Mouse (Mus musculus): ENCODE data around the gene Hexa.

Gene Hexa

DNA sequence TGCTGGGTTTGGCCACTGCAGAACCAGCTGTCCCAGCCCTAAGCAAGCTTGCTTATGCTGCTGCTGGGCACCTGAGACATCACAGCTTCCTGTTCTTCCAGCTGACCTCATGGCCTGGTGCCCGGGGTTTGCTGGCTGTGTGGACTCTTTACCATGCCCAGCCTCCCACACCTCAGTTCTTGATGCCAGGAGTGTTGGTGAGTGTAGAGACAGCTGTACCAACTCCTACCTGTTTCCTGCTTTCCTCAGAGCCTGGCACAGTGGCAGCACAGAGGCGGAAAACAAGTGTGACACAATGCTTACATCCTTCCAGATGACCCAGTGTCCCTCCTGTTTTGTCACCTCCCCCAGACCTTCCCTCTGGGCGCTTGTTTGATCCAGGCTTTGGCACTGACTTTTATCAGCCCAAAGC is 12.3 kb downstream of the Hexa start:
- in situ Hi-C loops (cut with MboI; ENCODE audit: low sequenced_read_pairs), result no loop called here

DNA sequence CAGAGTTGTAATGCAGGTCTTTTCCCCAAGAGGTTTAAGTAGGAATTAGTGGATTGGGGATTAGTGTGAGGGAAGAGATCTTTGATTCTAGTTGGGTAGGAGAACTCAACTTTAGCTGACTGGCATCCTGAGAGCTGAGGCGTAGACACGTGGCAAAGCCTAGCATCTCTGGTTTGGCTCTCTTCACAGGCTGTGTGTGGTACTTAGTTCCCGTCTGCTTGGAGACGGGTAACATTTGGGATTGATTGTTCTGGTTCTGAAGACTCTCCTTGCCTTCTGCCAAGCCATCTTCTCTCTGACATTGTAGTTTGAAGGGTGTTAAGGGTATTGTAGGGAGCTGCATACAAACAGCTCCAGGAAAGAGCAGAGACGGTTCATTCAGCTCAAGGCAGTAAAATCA is 13.3 kb downstream of the Hexa start:
- in situ Hi-C loops (cut with MboI; ENCODE audit: low sequenced_read_pairs), result no loop called here

- in situ Hi-C loops (cut with MboI; ENCODE audit: low sequenced_read_pairs), result no loop called here
These were observed 14.4 kb downstream of the Hexa start for GRCm38 (mm10) chr9:59553719-59554118.

DNA sequence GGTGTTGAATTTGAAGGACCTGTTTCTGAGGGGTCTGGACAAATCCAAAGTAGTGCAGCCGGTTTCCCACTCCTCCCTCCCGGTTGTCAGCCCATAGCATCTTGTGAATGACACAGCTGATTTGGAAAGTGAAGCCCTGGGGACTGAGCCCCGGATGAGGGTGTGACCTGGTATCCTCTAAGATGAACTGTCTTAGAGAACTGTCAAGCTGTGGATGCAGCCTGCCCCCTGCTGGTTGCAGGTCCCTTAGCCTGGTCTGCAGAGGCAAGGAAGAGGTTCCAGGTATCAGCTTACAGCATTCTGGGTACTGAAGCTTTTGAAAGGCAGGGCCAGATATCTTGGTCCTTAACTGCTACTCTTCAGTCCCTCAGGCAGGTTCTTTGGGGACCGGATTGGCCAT is 26.3 kb downstream of the Hexa start:
- in situ Hi-C loops (cut with MboI; ENCODE audit: low sequenced_read_pairs), result no loop called here

DNA sequence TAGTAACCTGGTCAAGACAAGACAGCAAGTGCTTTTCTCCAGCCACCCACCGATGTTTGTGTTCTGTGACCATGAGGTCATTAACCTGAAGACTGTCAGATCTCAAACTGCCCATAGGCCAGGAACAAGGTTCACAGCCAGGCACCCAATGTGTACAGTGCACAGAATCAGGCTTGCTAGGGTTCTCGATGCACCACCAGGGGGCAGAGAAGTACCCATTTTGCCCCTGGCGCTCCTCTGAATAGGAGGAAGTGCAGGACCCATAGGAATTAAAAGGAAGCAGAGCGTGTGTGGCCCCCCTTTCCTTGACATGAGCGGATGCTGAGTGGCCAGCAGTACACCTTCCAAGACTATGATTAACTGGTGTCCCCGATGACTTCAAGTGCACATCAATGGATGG is 27.8 kb downstream of the Hexa start:
- in situ Hi-C loops (cut with MboI; ENCODE audit: low sequenced_read_pairs), result no loop called here

- in situ Hi-C loops (cut with MboI; ENCODE audit: low sequenced_read_pairs), result no loop called here
These were observed 32.5 kb downstream of the Hexa start for GRCm38 (mm10) chr9:59571852-59572251.

DNA sequence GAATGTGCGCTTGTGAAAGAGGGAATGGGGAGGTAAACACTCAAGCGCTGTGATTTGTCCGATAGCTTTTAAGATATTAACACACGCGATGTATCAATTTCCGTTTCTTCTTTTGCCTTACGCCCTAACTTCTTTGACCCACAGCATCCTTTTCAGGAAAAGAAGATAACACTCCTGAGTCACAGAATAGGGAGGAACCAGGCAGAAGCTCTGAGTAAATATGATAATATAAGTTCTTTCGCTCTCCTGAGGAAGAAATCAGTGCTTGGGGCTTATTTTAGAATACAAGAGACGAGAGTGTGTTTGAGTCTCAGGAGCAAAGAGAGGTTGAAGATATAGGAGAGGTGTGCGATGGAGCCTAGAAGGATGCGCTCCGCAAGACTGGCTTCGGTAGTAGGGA is 38.1 kb downstream of the Hexa start:
- in situ Hi-C loops (cut with MboI; ENCODE audit: low sequenced_read_pairs), result no loop called here

DNA sequence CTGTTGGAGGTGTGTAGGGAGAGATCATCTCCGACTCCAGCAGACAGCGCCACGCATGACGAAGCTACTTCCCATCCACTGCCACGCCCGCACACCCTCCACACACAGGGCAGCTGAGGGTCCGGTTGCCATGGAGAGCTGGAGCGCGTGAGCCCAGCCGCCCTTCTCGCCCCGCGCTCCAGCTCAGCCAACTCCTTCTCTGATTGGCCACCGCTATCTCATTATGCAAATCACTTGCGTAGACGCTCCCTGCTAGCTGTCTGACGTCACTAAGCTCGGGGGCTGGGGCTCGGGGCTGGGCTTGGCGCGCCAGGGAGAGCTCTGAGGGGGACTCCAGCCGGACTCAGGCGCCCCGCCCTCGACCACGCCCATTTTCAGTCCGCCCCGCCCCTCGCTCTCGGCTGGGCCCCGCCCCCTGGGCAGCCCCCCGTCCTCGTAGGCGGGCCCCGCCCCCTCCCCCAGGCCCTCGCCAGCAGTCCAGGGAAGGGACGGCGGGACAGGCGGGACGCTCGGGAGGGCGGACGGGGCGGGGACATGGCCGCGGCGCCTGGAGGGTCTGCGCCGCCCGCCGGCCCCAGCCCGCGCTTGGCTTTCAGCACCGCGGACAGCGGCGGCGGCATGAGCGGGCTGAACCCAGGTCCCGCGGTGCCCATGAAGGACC is 38.6 kb downstream of the Hexa start, which contains the start of gene Celf6:
Celf6 (plus strand) TSS at position 74 of the 661 bp plus-strand sequence.
- in situ Hi-C loops (cut with MboI; ENCODE audit: low sequenced_read_pairs), result no loop called here

- in situ Hi-C loops (cut with MboI; ENCODE audit: low sequenced_read_pairs), result no loop called here
These were observed 39.1 kb downstream of the Hexa start for GRCm38 (mm10) chr9:59578505-59578867.

GRCm38 (mm10) chr9:59584871-59585308 is 45.5 kb downstream of the Hexa start:
- in situ Hi-C loops (cut with MboI; ENCODE audit: low sequenced_read_pairs), result no loop called here

DNA sequence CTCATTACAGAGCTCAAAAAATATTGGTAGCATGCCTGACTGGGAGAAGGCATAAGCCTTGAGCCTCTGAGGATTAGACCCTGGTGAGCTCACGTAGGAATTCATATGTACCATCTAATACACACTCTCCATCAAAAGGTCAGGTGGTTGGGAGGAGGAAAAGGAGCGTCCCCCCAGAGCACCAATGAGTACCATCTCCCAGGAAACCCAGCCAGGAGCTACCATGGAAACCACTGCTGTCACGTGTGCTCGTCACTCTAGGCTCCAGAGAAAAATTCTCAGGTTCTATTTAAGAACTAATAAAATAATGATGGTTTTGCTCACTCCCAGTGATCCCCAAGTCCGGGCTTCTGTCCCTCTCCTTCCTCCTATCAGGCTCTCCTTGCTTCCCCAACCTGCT is 48.9 kb downstream of the Hexa start:
- in situ Hi-C loops (cut with MboI; ENCODE audit: low sequenced_read_pairs), result no loop called here

- in situ Hi-C loops (cut with MboI; ENCODE audit: low sequenced_read_pairs), result no loop called here
These were observed 49.7 kb downstream of the Hexa start for GRCm38 (mm10) chr9:59588710-59589671.

GRCm38 (mm10) chr9:59589703-59590439 is 50.5 kb downstream of the Hexa start:
- in situ Hi-C loops (cut with MboI; ENCODE audit: low sequenced_read_pairs), result no loop called here

DNA sequence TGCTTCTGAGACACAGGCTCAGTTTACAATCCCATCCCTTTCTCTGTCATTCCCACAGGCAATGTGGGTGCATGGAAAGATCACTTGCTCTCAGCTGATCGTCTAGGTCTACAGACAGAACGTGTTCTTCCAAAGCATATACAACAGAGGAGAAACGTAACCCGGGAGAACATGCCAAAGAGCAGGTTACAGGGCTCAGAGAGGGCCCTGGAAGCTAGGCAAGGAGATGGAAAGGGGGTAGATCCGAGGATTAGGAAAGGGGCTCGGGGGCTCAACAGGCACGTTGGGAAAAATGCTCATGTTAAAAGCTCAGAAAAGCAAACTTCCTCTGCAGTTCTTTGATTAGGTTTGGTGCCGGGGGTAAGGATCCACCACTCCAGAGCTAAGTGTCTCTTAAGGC is 62.3 kb downstream of the Hexa start:
- in situ Hi-C loops (cut with MboI; ENCODE audit: low sequenced_read_pairs), result no loop called here

DNA sequence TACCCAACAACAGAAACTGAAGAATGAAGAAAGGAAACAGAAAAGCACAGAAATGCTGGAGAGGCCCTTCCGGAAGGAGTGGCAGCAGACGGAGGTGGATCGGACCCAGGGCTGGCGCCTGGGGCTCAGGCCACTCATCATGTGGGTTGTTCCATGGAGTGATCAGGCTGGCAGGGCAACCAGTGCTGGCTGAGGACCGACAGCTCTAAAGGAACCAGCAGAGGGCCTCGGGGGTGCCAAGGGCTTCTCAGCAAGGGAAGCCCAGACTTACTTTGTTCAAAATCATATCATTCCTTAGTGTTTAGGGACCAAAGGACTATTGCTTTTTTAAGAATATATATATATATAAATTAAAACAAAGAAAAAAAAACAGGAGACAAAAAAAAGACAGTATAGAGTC is 66.6 kb downstream of the Hexa start:
- in situ Hi-C loops (cut with MboI; ENCODE audit: low sequenced_read_pairs), result no loop called here

DNA sequence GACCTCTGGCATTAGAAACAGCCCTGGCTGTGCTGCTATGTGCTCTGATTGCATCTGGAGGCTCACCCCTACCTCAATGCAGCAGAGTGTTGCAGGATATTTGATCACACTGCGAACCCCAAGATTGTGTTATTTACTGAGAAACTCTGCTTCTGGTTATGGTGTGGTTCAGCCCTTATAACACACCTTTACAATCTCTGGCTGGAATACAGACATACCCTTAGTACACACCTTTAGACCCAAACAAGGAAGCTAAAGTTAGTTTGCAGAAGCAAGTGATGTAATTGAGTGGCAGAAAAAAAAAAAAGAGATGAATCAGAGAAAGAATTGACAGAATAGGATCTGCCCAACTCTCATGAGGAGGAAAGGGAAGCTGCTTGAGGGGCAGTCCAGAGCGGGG is 71.6 kb downstream of the Hexa start:
- in situ Hi-C loops (cut with MboI; ENCODE audit: low sequenced_read_pairs), result no loop called here

Measured in CH12F3 (cell line).